Mouse (Mus musculus): ENCODE data around the gene Dnaja3. TPM values are rescaled to one million over a fixed set of nuclear protein-coding genes. Genes with fewer than 3 reads are reported as not detected.
A peak's percentile ranks its signal among the peaks of the same experiment; 100 is the strongest.

Dnaja3 gene
- 100 to 1,000 TPM; 132 to 145 TPM for total RNA-seq (2021)
- long read RNA-seq, experiment 1, transcript Dnaja3-201 (12 exons, 2,648 nt) = minor isoform, 38 of 230 reads
- long read RNA-seq, experiment 1, transcript Dnaja3-202 (11 exons, 2,505 nt) = major isoform, 176 of 230 reads
- long read RNA-seq, experiment 1, partial matches to known transcripts = 7 of 230 reads
- long read RNA-seq, experiment 1, other reads (novel, unspliced or antisense) = 9 of 230 reads
- long read RNA-seq, experiment 2, transcript Dnaja3-202 (11 exons, 2,505 nt) = major isoform, 561 of 728 reads
- long read RNA-seq, experiment 2, transcript Dnaja3-201 (12 exons, 2,648 nt) = minor isoform, 128 of 728 reads
- long read RNA-seq, experiment 2, partial matches to known transcripts = 13 of 728 reads
- long read RNA-seq, experiment 2, other reads (novel, unspliced or antisense) = 26 of 728 reads

- peak; percentile 78 to 83 for DNase-seq (ENCODE audit: low spot score in 2 of 2)
Observed at GRCm38 (mm10) chr16:4639831-4640237, at the start of gene Dnaja3, which contains the start of gene Vasn. TSS of gene Dnaja3 (plus strand) at chr16:4639989. TSS of gene Vasn (plus strand) at chr16:4639941.

- no peak for DNase-seq (ENCODE audit: low spot score in 2 of 2)
Observed at GRCm38 (mm10) chr16:4590236-4590635, 49.6 kb upstream of the Dnaja3 start.

- DNase-seq (ENCODE audit: low spot score in 2 of 2) = peak in 1 of 2 experiments; percentile 58
Observed at GRCm38 (mm10) chr16:4592909-4593875, 46.6 kb upstream of the Dnaja3 start.

GRCm38 (mm10) chr16:4593971-4594813 is 45.6 kb upstream of the Dnaja3 start, which contains the start of gene Glis2:
TSS of gene Glis2 (plus strand) at chr16:4594713.
- peak; percentile 64 to 73 for DNase-seq (ENCODE audit: low spot score in 2 of 2)

DNA sequence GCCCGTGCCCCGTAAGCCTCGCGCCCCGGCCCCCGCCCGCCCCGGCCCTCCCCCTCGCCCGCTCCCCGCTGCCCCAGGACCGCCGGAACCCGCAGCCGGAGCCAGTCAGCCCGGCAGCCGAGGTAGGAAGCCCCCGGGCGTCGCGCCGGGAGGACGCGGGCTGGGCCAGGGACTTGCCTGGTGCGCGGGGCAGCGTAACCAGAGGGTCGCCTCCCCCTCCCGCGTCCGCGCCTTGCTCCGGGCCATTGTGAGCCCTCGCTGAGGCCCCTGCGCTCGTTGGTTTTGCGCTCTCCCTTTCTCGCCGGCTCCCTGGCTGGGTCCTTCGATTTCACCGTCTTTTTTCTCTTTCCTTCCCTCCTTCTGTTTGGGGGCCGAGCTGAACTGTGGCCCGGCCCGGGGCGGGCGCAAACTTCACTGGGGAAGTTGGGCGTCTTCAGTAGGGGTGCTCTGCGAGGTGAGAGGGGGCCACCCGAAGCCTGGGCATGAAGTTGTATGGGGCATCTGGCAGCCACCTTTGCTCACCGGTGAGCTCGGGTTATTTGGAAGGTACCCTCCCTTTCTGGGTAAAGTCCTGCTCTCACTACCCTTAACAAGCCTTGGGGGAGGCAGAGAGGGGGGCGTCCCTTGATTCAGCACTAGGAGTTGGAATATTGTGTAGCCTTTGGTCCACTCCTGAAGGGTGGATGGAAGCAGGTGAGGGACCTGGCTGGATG is 44.8 kb upstream of the Dnaja3 start:
- DNase-seq (ENCODE audit: low spot score in 2 of 2) = no peak

GRCm38 (mm10) chr16:4595527-4595963 is 44.2 kb upstream of the Dnaja3 start:
- DNase-seq (ENCODE audit: low spot score in 2 of 2) = no peak

GRCm38 (mm10) chr16:4596141-4596728 is 43.6 kb upstream of the Dnaja3 start:
- DNase-seq (ENCODE audit: low spot score in 2 of 2) = no peak

GRCm38 (mm10) chr16:4596836-4597235 is 43.0 kb upstream of the Dnaja3 start:
- no peak for DNase-seq (ENCODE audit: low spot score in 2 of 2)

GRCm38 (mm10) chr16:4597296-4597695 is 42.5 kb upstream of the Dnaja3 start:
- DNase-seq (ENCODE audit: low spot score in 2 of 2) = no peak

DNA sequence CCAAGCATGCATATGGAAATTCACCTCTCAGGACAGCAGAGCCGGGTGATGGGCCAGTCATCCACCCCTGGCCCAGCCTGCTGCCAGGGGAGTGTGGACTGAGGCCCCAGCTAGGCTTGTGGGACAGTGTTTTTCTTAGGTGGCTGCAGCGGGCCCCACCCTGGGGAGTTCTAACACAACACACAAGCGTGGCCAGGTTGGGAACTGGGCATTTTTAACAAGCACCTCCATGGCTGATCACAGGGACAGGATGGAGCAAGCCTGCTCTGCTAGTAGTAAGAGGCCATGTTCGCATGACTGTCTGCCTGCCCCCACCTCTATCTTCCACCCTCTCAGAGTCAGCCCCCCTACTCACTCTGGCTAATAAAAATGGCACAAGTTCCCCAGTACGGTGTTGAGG is 41.7 kb upstream of the Dnaja3 start:
- no peak for DNase-seq (ENCODE audit: low spot score in 2 of 2)

GRCm38 (mm10) chr16:4598891-4599543 is 40.8 kb upstream of the Dnaja3 start:
- no peak for DNase-seq (ENCODE audit: low spot score in 2 of 2)

DNA sequence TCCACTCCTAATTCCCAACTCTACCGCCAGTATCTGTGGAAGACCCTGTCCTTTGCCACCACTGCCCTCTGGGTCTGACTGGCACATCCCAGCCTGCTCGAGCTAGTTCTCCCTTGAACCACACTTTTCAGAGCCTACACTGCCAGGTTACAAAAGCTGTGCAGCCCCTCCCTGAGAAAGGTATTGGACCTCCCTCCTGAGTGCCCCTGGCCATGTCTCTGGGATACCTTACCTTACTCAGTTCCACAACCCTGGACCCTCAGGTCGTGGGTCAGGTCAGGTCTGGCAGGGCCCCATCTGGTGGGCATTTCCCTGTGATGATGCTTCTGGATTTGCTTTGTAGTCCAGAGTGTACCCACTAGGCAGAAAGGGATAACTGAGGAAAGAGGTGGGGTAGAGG is 40.2 kb upstream of the Dnaja3 start:
- DNase-seq (ENCODE audit: low spot score in 2 of 2) = no peak

DNA sequence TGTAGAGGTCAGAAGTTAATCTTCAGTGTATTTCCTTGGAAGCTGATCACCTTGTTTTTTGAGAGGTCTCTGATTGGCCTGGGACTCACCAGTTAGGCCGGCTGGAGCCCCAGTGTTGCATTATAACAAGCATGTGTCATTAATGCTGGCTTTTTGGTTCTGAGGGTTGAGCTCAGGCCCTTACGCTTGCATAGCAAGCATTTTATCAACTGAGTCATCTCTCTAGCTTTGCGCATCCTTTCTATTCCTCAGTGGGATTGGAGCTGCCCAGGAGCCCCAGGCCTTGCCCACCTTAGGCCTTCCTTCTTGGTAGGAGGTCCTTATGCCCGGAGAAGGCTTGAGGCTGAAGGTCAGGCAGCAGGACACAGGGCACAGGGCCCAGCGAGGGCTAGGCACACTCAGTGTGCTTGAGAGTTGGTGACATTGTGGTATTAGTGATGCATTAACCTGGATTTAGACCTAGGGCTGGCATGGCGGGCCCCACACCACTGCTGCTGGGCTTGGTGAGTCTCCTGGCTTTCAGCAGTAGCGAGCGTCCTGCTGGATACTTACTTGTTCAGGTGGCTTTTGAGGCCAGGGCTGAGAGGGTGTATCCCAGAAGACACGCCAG is 39.0 kb upstream of the Dnaja3 start:
- no peak for DNase-seq (ENCODE audit: low spot score in 2 of 2)

DNA sequence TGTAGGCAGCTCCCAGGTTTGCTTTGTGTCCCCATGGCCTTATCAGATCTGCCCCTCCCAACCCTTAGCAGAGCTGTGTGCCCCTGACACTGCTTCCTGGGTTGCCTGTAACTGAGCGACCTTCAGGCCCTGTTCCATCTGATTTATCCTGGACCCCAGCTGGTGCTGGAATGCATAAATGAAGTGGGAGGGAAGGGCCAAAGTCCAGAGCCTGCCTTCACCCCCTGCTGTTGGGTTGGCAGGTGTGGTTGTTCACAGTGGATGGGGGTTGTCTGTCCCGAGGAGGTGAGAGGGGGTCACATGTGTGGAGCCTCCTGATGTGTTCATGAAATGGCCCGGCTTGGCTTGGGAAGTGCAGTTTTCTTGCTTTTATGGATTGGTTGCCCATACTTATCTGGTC is 37.6 kb upstream of the Dnaja3 start:
- no peak for DNase-seq (ENCODE audit: low spot score in 2 of 2)

GRCm38 (mm10) chr16:4602766-4603452 is 36.9 kb upstream of the Dnaja3 start:
- no peak for DNase-seq (ENCODE audit: low spot score in 2 of 2)

GRCm38 (mm10) chr16:4603453-4603837 is 36.3 kb upstream of the Dnaja3 start:
- no peak for DNase-seq (ENCODE audit: low spot score in 2 of 2)

- DNase-seq (ENCODE audit: low spot score in 2 of 2) = no peak
Observed at GRCm38 (mm10) chr16:4604293-4604837, 35.4 kb upstream of the Dnaja3 start.
